Mouse (Mus musculus): ENCODE results near the gene Rin1. TPM values are rescaled to one million over a fixed set of nuclear protein-coding genes. Genes with fewer than 3 reads are reported as not detected.
A peak's percentile ranks its signal among the peaks of the same experiment; 100 is the strongest.
"Not testable (repeated sequence)": the region's sequence is repeated elsewhere in the genome, so short reads cannot be mapped to it uniquely, and the experiment has no call there.

The Rin1 gene
- polyA plus RNA-seq, 1 experiment from 2014 or later = 2.5 TPM

GRCm38 (mm10) chr19:5071545-5072369 is 21.5 kb downstream of the Rin1 start:
- peaks cover 48% of the 10 kb centered on the region for H3K27me3 ChIP-seq (replicated peaks)
- peaks cover 50% of the 10 kb centered on the region for H3K4me1 ChIP-seq

DNA sequence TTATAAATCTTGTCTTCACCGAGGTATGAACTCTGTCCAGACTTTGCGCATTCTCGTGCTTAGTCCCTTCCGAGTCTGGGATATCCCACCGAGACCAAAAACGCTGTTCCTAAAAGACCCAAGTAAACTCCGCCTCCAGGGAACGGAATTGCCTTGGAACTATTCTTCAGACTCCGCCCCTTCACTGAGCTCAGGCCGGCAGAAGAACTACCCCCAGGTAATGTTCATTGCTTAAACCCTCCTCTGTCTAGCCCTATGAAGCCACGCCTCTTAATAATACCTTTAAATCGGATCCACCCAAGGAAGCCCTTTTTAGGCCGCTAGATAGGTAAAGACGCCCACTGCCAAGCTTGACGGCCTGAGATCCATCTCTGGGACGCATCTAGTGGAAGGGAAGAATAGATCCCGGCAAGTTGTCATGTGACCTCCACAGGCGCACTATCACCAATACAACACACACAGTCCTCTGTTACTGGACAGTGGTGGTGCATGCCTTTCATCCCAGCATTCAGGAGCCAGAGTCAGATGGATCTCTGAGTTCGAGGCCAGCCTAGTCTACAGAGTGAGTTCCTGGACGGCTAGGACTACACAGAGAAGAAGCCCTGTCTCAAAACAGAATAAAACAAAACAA is 22.2 kb downstream of the Rin1 start:
- H3K4me3 ChIP-seq = peak overlapping the region; percentile 35
- 2% methylated on average over 20 of the region's 20 CpGs for WGBS
- H3K4me1 ChIP-seq = peaks cover 43% of the 10 kb centered on the region
- peak; percentile 22; the same call in 1 of the 2 replicates for ATAC-seq (ENCODE audit: low FRiP score, low read depth)
- H3K27me3 ChIP-seq (replicated peaks) = peaks cover 41% of the 10 kb centered on the region
- H3K9ac ChIP-seq = 0 out of 2 replicates have a peak overlapping the region, but pooled peaks have one; percentile 41
- no peaks in the 10 kb centered on the region for H3K9me3 ChIP-seq
- no peak overlapping the region for H3K27ac ChIP-seq
- H3K36me3 ChIP-seq = no peaks in the 10 kb centered on the region
- H3K4me2 ChIP-seq (replicated peaks) = peak overlapping the region; percentile 86

More at GRCm38 (mm10) chr19:5071545-5072369, 21.5 kb downstream of the Rin1 start:
- peak; percentile 75 for ATAC-seq (ENCODE audit: low FRiP score, low read depth)
- Histone ChIP-seq H3K9ac (peak overlapping the region; percentile 41; the same call in 1 of the 2 replicates), H3K4me3 (peak overlapping the region; percentile 35), H3K27ac (peak overlapping the region; percentile 39; the same call in 1 of the 2 replicates), H3K36me3 (no peaks in the 10 kb centered on the region), H3K9me3 (no peaks in the 10 kb centered on the region), H3K4me2 (replicated peaks) (peak overlapping the region; percentile 86)
- WGBS = under 1% methylated on average over 40 of the region's 40 CpGs

DNA sequence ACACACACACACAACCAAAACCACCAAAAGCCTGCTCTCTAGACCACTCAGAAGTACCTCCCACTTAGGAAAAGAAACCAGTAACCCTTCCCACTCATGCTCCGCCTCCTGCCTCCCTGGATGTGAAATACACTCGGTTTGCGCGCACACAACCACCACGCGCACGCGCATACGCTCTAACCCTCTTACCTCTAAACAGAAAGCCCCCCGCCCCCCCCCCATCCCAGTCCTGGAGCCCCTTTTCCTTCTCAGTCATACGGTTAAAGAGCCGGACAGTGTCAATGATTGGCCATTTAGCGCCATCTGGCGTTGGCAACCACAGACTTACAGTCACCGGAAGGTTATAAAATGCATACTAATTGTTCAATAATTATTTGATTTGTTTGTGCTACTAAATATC is 22.7 kb downstream of the Rin1 start:
- peak overlapping the region; percentile 35; the same call in 1 of the 2 replicates for H3K4me3 ChIP-seq
- WGBS = 2% methylated on average over 15 of the region's 15 CpGs
- peaks cover 37% of the 10 kb centered on the region for H3K4me1 ChIP-seq
- H3K9ac ChIP-seq = no peak overlapping the region
- no peak for ATAC-seq (ENCODE audit: low FRiP score, low read depth)
- H3K36me3 ChIP-seq = no peaks in the 10 kb centered on the region
- H3K4me2 ChIP-seq (replicated peaks) = peak overlapping the region; percentile 86
- H3K27me3 ChIP-seq (replicated peaks) = peaks cover 36% of the 10 kb centered on the region
- no peak overlapping the region for H3K27ac ChIP-seq
- no peaks in the 10 kb centered on the region for H3K9me3 ChIP-seq

- WGBS = 43% methylated on average over 5 of the region's 5 CpGs
- no peaks in the 10 kb centered on the region for H3K9me3 ChIP-seq
- no peaks in the 10 kb centered on the region for H3K36me3 ChIP-seq
- ATAC-seq (ENCODE audit: low FRiP score, low read depth) = no peak
- peaks cover 33% of the 10 kb centered on the region for H3K27me3 ChIP-seq (replicated peaks)
- H3K4me1 ChIP-seq = peaks cover 32% of the 10 kb centered on the region
- H3K9ac ChIP-seq = no peak overlapping the region
- H3K4me2 ChIP-seq (replicated peaks) = no peak overlapping the region
- H3K4me3 ChIP-seq = no peak overlapping the region
- no peak overlapping the region for H3K27ac ChIP-seq
Observed at GRCm38 (mm10) chr19:5073518-5073917, 23.2 kb downstream of the Rin1 start.

GRCm38 (mm10) chr19:5079279-5079678 is 29.0 kb downstream of the Rin1 start:
- Histone ChIP-seq H3K4me3 (no peak overlapping the region), H3K27ac (no peak overlapping the region), H3K4me1 (no peaks in the 10 kb centered on the region), H3K9ac (no peak overlapping the region), H3K27me3 (replicated peaks) (peaks cover 52% of the 10 kb centered on the region), H3K9me3 (no peaks in the 10 kb centered on the region), H3K4me2 (replicated peaks) (no peak overlapping the region), H3K36me3 (no peaks in the 10 kb centered on the region)
- ATAC-seq (ENCODE audit: low FRiP score, low read depth) = no peak
- WGBS = 95% methylated on average over 1 of the region's 1 CpGs

DNA sequence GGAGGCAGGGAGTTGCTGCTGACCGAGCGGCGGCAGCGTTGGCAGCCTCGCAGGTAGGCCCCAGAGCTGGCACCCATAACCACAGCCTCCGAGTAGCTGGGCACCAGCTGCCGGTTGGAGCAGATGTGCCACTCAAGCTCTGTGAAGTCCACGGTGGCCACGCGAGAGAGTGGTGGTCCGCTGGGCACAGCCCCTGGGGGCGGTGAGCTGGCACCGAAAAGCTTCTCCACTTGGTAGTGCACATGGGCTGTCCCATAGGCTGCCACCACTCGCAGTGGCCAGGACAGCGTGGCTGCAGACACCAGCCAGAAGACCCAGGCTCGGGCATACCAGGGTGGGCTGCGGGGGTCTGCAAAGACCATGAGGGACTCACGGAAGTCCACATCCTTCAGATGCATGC is 31.7 kb downstream of the Rin1 start:
- peaks cover 9% of the 10 kb centered on the region for H3K4me1 ChIP-seq
- 69% methylated on average over 18 of the region's 18 CpGs for WGBS
- H3K9me3 ChIP-seq = no peaks in the 10 kb centered on the region
- H3K27ac ChIP-seq = no peak overlapping the region
- peaks cover 71% of the 10 kb centered on the region for H3K27me3 ChIP-seq (replicated peaks)
- H3K9ac ChIP-seq = no peak overlapping the region
- no peak overlapping the region for H3K4me3 ChIP-seq
- H3K4me2 ChIP-seq (replicated peaks) = no peak overlapping the region
- no peak for ATAC-seq (ENCODE audit: low FRiP score, low read depth)
- no peaks in the 10 kb centered on the region for H3K36me3 ChIP-seq

DNA sequence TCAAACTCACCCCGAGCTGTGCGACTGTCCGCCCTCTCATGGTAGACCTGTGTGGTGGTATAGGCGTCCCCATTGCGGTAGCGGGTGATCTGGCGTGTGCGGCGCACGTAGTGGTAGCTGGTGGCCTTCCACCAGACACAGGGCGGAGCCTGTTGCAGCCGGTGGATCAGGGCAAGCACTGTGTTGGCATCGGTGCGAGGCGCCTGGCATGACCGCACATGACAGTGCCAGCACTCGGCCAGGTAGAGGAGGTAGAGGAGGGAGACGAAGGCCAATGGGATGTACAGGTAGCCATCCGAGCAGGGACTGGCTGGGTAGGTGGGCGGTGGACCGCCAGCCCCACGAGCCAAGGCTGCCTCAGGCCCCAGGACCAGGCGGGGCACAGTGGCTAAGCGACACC is 32.3 kb downstream of the Rin1 start:
- H3K27me3 ChIP-seq (replicated peaks) = peaks cover 71% of the 10 kb centered on the region
- peaks cover 13% of the 10 kb centered on the region for H3K4me1 ChIP-seq
- WGBS = 68% methylated on average over 24 of the region's 24 CpGs
- no peak overlapping the region for H3K27ac ChIP-seq
- H3K4me3 ChIP-seq = no peak overlapping the region
- no peak for ATAC-seq (ENCODE audit: low FRiP score, low read depth)
- H3K9ac ChIP-seq = no peak overlapping the region
- no peaks in the 10 kb centered on the region for H3K9me3 ChIP-seq
- H3K4me2 ChIP-seq (replicated peaks) = no peak overlapping the region
- no peaks in the 10 kb centered on the region for H3K36me3 ChIP-seq

DNA sequence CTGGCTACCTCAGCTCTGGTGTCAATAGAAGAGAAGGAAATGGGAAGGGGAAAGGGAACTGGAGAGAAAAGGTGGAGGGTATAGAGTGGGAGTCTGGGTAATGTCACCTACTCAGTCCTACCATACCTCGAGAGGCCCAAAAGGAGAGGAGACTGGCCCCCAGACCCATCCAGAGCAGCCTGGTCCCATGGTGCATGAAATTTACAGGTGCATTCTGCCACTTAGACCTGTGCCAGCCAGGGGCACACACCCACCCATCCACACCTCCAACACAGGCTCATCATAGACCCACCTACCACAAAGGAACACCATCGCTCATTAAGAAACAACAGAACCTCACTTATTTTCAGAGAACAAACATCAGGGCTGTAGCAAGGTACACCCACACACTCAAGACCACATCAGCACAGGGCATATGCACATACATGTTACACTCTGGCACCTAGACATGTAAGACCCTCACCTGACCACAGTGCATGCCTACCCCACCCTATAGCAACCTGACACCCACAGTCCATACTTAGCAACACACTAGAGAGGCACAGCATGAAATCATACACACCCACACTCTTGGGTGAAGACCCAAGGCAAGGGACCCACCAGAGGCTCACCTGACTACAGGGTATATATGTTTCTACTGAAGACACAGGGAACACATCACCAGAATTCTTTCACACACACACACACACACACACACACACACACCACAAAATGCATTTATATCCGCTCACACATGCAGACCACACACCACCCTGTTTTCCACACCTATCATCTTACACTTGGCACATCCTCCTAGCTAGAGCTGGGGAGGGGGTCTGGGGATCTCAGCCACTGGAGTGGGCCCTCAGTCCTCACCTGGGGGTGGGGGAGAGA is 33.9 kb downstream of the Rin1 start:
- no peak overlapping the region for H3K27ac ChIP-seq
- H3K4me3 ChIP-seq = peak overlapping the region; percentile 43
- H3K4me1 ChIP-seq = peaks cover 21% of the 10 kb centered on the region
- no peak for ATAC-seq (ENCODE audit: low FRiP score, low read depth)
- peaks cover 68% of the 10 kb centered on the region for H3K27me3 ChIP-seq (replicated peaks)
- 78% methylated on average over 3 of the region's 3 CpGs for WGBS
- H3K4me2 ChIP-seq (replicated peaks) = peak overlapping the region; percentile 75
- no peaks in the 10 kb centered on the region for H3K9me3 ChIP-seq
- 0 out of 2 replicates have a peak overlapping the region, but pooled peaks have one; percentile 53 for H3K9ac ChIP-seq
- H3K36me3 ChIP-seq = no peaks in the 10 kb centered on the region

- no peak for ATAC-seq (ENCODE audit: low FRiP score, low read depth)
- Histone ChIP-seq H3K4me3 (peak overlapping the region; percentile 43), H3K4me2 (replicated peaks) (peak overlapping the region; percentile 75), H3K27me3 (replicated peaks) (peaks cover 67% of the 10 kb centered on the region), H3K9me3 (no peaks in the 10 kb centered on the region), H3K9ac (peak overlapping the region; percentile 53; the same call in 1 of the 2 replicates), H3K36me3 (no peaks in the 10 kb centered on the region), H3K4me1 (peaks cover 24% of the 10 kb centered on the region), H3K27ac (no peak overlapping the region)
- WGBS = 8% methylated on average over 15 of the region's 15 CpGs
Observed at GRCm38 (mm10) chr19:5084834-5085144, 34.5 kb downstream of the Rin1 start.

- peak within 1 kb of the TSS; percentile 53 for H3K9ac ChIP-seq
- no peaks in the 10 kb centered on the region for H3K9me3 ChIP-seq
- H3K36me3 ChIP-seq = peaks cover under 1% of the 10 kb centered on the region
- WGBS = 1% methylated on average over 66 of the region's 69 CpGs
- no peak within 1 kb of the TSS for H3K27ac ChIP-seq
- peak within 1 kb of the TSS; percentile 43 for H3K4me3 ChIP-seq
- peaks cover 62% of the 10 kb centered on the region for H3K27me3 ChIP-seq (replicated peaks)
- no peak for ATAC-seq (ENCODE audit: low FRiP score, low read depth)
- peaks cover 24% of the 10 kb centered on the region for H3K4me1 ChIP-seq
- H3K4me2 ChIP-seq (replicated peaks) = peak within 1 kb of the TSS; percentile 75
Observed at GRCm38 (mm10) chr19:5085145-5085863, 35.0 kb downstream of the Rin1 start, which contains the start of gene Tmem151a. Gene Tmem151a, minus strand, starts transcription at chr19:5085531.

DNA sequence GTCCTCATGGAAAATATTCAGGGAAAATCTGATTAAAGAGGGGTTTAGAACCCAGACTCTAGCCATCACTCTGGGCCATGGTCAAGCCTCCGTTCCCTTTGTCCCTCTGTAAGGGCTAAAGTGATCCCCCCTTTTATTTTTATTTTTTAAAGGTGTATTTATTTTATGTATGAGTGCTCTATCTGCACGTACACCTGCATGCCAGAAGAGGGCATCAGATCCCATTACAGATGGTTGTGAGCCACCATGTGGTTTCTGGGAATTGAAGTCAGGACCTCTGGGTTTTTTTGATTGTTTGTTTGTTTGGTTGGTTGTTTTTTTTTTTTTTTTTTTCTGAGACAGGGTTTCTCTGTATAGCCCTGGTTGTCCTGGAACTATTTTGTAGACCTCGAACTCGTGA is 36.3 kb downstream of the Rin1 start:
- WGBS = 61% methylated on average over 4 of the region's 4 CpGs
- peaks cover 24% of the 10 kb centered on the region for H3K4me1 ChIP-seq
- peaks cover 50% of the 10 kb centered on the region for H3K27me3 ChIP-seq (replicated peaks)
- not testable (repeated sequence) for H3K9ac ChIP-seq; H3K4me3 ChIP-seq; ATAC-seq (ENCODE audit: low FRiP score, low read depth); H3K27ac ChIP-seq; H3K9me3 ChIP-seq; H3K4me2 ChIP-seq (replicated peaks)
- H3K36me3 ChIP-seq = peaks cover 13% of the 10 kb centered on the region

All from neural tube, embryonic 12.5 days (tissue).